Mouse (Mus musculus) G1E (cell line): ENCODE measurements at regions not wholly inside any gene's neighbourhood (a gene's known extent, or its start where the extent isn't known, plus 50 kb on each side); places are given as distances from the start of the nearest gene placed in this dataset.

ENCODE experiments used
- ATAC-seq: 2 replicates; pipeline ENCODE4 v1.8.0; 2016; ENCODE audit warnings: mild to moderate bottlenecking; ENCODE audit not compliant: insufficient number of reproducible peaks, poor library complexity, low FRiP score, severe bottlenecking; ENCODE audit errors: extremely low read depth
- DNase-seq: peaks from one replicate; pipeline ENCODE4 v3.0.0; 2012; ENCODE audit warnings: low spot score
- H3K27me3 ChIP-seq: 2 replicates; pipeline ENCODE4 v1.6.1; 2012; ENCODE audit warnings: mild to moderate bottlenecking, low read length, inconsistent platforms; ENCODE audit not compliant: insufficient read depth
- H3K36me3 ChIP-seq: replicated peaks from 2 replicates; pipeline ENCODE3; 2012; ENCODE audit warnings: mild to moderate bottlenecking, inconsistent platforms
- H3K4me1 ChIP-seq: 2 replicates; pipeline ENCODE4 v1.6.1; 2012; ENCODE audit warnings: low read depth, low read length, inconsistent platforms, mixed read lengths; ENCODE audit not compliant: insufficient read depth
- H3K4me3 ChIP-seq: 2 replicates; pipeline ENCODE4 v1.5.1; 2012; ENCODE audit warnings: low read depth, mild to moderate bottlenecking, inconsistent platforms, low read length, moderate library complexity, mixed read lengths
- H3K9me3 ChIP-seq: replicated peaks from 2 replicates; pipeline ENCODE4 v1.6.1; 2012; ENCODE audit warnings: inconsistent platforms
- CTCF ChIP-seq: IDR thresholded peaks from 2 replicates; pipeline ENCODE4 v1.5.1; 2012; ENCODE audit warnings: low read depth, low read length, inconsistent platforms, mixed read lengths
- GATA1 ChIP-seq: IDR thresholded peaks from 2 replicates; pipeline ENCODE4 v1.6.1; 2012; ENCODE audit warnings: borderline replicate concordance, low read length, inconsistent platforms, mixed read lengths
- GATA2 ChIP-seq: IDR thresholded peaks from 2 replicates; pipeline ENCODE4 v1.6.1; 2012; ENCODE audit warnings: low read depth, low read length, inconsistent platforms, borderline replicate concordance
- POLR2AphosphoS5 ChIP-seq: IDR thresholded peaks from 2 replicates; pipeline ENCODE4 v1.6.1; 2012; ENCODE audit warnings: low read depth, low read length, inconsistent platforms; ENCODE audit not compliant: insufficient replicate concordance
- TAL1 ChIP-seq: conservative IDR thresholded peaks from 2 replicates; pipeline ENCODE4 v1.6.1; 2012; ENCODE audit warnings: low read depth, low read length, inconsistent platforms, mixed read lengths

DNA sequence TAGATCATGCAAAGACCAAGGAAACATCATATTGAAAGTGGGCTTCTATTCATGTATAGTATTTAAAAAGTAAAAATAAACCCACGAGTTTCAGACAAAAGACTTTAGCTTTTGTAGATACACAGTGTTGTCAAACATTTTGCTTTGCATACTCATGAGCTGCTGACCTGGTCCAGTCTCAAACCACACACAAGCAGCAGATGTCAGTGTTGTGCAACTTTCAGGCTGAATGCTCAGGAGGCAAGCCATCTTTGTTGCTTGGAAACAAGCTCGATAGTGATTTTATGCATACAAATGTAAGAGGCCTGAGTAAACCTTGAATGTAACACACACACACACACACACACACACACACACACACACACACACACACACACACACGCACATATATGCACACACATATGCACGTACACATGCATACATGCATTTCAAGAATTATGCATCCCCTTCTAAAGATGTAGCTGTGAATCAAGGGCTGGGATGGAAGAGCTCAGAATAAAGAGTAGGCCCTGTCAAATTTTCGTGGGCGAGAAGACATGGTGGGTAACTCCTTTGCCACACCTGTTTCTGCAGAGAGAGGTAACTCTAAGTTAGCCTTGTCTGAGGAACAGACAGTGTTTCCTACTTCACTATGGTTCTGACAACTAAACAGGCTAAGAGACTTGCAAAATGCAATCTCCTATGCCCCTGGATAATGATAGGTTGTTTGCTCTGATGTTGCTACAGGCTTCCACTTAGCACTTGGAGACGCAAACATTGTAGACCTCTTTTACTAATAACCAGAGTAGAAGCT is 498.5 kb downstream of the Tox3 start:
- DNase-seq: no peak
- H3K4me1 ChIP-seq: no peaks in the 10 kb centered on the region
- TF ChIP-seq CTCF (no peak), GATA1 (no peak), POLR2AphosphoS5 (no peak), TAL1 (no peak), GATA2 (no peak)
- H3K27me3 ChIP-seq: no peaks in the 10 kb centered on the region
- no peaks in the 10 kb centered on the region for H3K36me3 ChIP-seq
- ATAC-seq: no peak
- no peak overlapping the region for H3K4me3 ChIP-seq
- H3K9me3 ChIP-seq: 0 out of 2 replicates have a peak, but pooled peaks cover 9% of the 10 kb centered on the region

DNA sequence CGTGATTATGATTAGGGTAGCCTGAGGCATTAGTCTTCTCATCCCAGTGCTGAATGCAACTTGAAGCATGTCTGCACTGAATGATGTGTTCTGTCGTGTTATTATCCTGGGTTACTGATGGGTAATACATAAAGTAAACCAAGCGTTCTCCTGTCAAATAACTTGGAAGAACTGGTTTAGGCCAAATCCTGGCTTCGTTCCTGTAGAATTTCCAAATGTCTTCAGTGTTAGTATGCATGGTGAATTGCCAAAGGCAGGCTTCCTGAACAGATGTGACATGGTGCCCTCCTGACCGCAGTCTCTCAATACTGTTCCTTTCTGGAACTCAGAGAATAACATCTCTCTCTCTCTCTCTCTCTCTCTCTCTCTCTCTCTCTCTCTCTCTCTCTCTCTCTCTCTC is 509.6 kb downstream of the Tox3 start:
- Histone ChIP-seq H3K4me3 (no peak overlapping the region), H3K4me1 (no peaks in the 10 kb centered on the region), H3K9me3 (peaks cover 4% of the 10 kb centered on the region; the same call in 1 of the 2 replicates), H3K36me3 (no peaks in the 10 kb centered on the region), H3K27me3 (no peaks in the 10 kb centered on the region)
- DNase-seq (no peak), ATAC-seq (no peak)
- TF ChIP-seq CTCF: no peak
- TF ChIP-seq GATA2: no peak
- TF ChIP-seq GATA1: no peak
- TF ChIP-seq TAL1: no peak
- no peak for TF ChIP-seq POLR2AphosphoS5

DNA sequence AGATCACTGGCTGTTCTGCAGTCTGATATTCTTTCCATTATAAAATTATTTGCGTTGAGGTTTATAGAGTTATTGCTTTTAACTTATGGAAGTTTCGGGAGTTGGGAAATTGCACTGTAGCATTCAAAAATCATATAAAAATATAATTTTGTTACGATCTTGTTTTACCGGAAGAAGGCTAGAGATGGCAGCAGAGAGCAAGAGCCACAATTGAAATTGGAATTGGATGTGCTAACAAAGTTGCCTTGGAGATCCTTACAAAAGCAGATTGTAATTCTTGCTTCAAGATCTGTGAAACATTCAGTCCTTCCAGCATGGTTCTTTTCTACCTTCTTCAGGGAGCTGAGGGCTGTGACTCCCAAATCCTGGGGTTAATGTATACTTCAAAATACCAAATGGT is 514.4 kb downstream of the Tox3 start:
- no peak for DNase-seq
- H3K27me3 ChIP-seq: no peaks in the 10 kb centered on the region
- H3K4me1 ChIP-seq: no peaks in the 10 kb centered on the region
- H3K4me3 ChIP-seq: no peak overlapping the region
- H3K9me3 ChIP-seq: peaks cover 4% of the 10 kb centered on the region
- no peaks in the 10 kb centered on the region for H3K36me3 ChIP-seq
- no peak for TF ChIP-seq CTCF
- no peak for TF ChIP-seq TAL1
- ATAC-seq: no peak

DNA sequence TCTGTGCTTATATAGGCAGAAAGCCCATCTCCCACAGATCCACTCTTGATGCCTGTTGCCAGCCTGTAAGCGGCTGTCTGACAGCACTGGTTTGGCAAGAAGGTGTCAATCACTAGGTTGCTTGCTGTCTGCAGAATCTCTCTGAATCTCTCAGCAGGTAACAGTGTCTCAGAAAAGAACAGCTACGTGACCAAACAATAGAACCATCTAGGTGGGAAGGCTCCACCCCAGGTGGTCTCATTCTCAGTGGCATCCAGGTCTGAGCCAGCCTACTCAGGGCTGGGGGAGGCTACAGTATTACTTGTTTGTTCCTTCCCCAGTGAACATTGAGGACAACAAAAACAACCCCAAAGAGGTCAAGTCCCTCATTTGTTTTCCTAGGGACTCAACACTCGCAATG is 523.6 kb downstream of the Tox3 start:
- no peak for DNase-seq
- Histone ChIP-seq H3K27me3 (no peaks in the 10 kb centered on the region), H3K4me1 (no peaks in the 10 kb centered on the region), H3K9me3 (peaks cover 3% of the 10 kb centered on the region), H3K4me3 (no peak overlapping the region), H3K36me3 (no peaks in the 10 kb centered on the region)
- no peak for ATAC-seq
- TF ChIP-seq TAL1: no peak

DNA sequence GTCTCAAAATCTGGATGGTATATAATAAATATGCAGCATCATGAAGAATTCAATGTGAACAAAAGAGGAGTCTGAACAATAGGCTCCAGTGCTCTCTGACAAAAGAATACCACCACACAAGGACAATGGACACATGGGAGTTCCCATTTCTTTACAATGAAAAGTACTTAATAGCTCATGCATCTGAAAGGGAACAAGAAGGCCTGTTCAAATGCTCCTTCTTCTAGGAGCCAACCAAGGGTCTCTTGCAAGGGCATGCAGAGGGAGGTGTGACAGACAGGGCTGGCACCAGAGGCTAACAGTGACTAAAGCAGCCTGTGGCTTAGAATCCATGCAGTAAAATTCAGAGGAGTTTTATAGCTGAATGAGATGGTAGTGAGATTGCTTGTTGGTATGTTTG is 524.5 kb downstream of the Tox3 start:
- no peak for DNase-seq
- Histone ChIP-seq H3K36me3 (no peaks in the 10 kb centered on the region), H3K9me3 (peaks cover 3% of the 10 kb centered on the region; the same call in 1 of the 2 replicates), H3K4me3 (no peak overlapping the region), H3K4me1 (no peaks in the 10 kb centered on the region), H3K27me3 (no peaks in the 10 kb centered on the region)
- TF ChIP-seq POLR2AphosphoS5 (no peak), TAL1 (no peak), GATA1 (no peak), GATA2 (no peak), CTCF (no peak)
- ATAC-seq: no peak

DNA sequence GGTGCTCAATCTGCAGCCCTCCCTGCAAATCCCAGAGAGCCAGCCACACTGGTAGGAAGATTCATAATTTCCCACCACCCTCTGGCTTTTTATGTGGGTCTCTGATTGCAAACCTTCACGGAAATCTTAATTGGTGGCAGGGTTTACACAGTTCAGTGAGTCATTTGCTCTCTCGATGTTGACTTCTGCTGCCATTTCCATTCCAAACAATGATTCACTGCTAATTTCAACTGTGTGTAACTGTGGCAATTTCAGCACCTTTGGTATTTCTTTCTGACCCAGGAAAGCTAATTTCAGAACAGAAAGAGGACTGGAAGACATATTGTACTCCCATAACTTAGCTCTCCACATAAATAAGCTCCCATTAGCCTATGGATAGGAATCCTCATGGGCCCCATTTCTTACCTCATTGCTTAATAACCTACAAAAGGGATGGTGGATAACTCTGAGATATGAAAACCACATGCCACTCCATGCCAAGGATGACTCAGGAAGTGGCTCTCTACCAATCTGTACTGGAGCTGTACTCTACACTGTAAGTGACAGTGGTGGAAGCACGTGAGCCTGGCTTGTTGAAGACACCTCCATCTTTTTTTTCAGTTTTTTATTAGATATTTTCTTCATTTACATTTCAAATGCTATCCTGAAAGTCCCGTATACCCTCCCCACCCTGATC is 536.0 kb downstream of the Tox3 start:
- ATAC-seq: no peak

More for the DNA sequence above, 536.0 kb downstream of the Tox3 start:
- no peak overlapping the region for H3K4me3 ChIP-seq
- no peak for TF ChIP-seq CTCF
- TF ChIP-seq TAL1: no peak
- TF ChIP-seq GATA2: no peak
- no peak for TF ChIP-seq POLR2AphosphoS5
- no peaks in the 10 kb centered on the region for H3K27me3 ChIP-seq
- no peaks in the 10 kb centered on the region for H3K36me3 ChIP-seq
- H3K4me1 ChIP-seq: no peaks in the 10 kb centered on the region
- DNase-seq: no peak
- H3K9me3 ChIP-seq: peaks cover 20% of the 10 kb centered on the region
